Mouse (Mus musculus) right cerebral cortex, adult 18-20 months (tissue): Measurements from ENCODE around the gene Ly6g6c.
"Not testable (repeated sequence)": the region's sequence is repeated elsewhere in the genome, so short reads cannot be mapped to it uniquely, and the experiment has no call there.

Experiments
- DNase-seq: peaks from one replicate; pipeline ENCODE4 v3.0.0; 2022; ENCODE audit warnings: mixed read lengths

Ly6g6c gene

GRCm38 (mm10) chr17:35031880-35032279 is 33.3 kb upstream of the Ly6g6c start:
- no peak for DNase-seq

DNA sequence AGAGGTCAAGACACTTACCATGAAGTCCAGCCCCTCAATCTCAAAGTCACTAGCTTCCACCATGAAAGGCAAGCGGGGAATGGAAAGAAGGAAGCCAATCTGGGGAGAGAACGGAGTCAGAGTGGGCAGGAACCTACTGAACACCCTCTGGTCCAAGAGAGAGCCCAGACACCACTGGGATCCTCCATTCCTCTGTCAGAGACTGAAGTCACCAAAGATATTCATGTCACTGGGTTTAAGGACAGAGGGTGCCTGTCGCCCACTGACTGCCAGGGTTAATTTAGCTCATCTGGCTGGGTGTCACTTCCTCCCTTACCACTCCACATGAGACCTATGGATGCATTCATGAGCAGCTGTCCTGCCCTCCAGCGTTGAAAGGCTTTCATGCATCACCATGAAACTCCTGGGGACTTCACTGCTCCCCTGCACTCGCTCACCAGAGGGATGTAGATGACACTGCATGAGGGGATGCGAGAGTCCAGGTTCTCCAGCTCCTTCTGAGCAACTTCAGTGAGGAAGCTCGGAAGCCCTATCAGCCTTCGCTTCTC is 32.8 kb upstream of the Ly6g6c start:
- DNase-seq = no peak

- DNase-seq = not testable (repeated sequence)
Observed at GRCm38 (mm10) chr17:35033703-35034102, 31.5 kb upstream of the Ly6g6c start.

DNA sequence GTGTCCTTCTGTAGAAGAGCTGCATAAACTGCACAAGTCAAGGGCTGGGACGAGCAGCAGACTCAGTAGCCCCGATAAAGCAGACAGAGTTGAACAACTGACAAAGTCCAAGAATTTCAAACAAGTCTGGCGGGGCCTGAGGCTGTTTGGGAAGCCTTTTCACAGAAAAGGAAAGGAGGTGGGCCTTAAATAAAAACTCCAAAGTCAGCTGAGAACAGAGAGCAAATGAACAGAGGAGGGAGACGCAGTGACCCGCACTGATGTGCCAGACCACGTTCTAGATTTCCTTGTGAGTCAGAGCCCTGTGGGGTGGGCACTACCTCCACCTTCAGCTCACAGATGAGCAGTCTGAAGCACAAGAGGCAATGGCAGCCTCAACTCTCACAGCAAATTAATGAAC is 30.3 kb upstream of the Ly6g6c start:
- DNase-seq = no peak

GRCm38 (mm10) chr17:35039121-35039873 is 25.9 kb upstream of the Ly6g6c start:
- peak; percentile 55 for DNase-seq

DNA sequence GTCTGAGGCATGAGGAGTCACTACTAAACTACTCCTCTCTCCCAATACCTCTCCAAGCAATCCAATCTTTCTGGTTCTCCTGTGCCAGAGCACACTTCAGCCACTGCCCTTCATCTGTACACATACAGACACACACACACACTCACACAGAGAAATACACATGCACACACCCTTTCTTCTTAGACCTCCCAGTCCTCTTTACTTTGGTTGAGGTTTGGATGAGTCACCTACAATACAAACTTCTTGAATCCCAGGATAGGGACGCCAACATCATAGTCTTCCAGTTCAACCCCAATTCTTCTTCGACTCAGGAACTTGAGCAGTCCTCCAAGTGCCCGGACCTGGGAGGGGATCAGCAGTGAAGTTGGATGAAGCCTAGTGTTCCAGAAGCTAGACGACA is 21.4 kb upstream of the Ly6g6c start:
- DNase-seq = no peak

DNA sequence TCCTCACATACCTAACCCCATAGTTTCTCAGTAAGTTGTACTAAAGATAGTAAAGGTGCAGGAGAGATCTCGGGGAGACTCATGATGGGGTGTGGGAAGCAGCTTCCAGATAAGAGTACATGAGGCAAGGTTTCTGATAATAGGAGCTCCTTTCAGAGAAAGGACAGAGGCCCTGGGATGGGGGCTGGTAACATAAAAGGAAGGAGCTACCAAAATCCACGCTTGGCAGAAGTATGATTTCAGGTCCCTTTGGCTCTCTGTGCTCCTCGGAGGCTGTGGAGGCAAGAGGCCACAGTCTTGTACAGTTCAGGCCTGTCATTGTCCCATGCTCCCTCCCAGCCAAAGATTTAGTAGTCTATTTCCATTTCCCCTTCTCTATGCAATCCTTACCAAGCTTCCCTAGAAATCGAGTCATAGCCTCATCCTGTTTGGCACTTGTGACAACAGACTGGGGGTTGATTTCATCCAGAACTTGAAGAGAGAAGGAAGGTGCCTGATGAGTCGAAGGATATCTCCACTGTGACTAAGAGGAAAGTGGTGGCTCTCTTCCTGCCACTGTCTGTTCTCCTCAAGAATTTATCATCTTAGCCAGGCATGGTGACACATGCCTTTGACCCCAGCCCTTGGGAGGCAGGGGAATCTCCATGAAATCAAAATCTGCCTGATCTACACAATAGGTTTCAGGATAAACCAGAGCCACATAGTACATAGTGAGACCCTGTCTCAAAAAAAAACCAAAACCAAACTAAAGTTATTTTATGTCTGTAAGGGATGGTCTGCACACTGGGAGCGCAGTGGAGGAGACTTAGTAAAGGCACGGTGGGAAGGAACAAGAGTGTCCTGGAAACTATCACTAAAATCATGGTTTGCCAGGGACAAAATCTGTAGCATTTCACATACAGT is 20.0 kb upstream of the Ly6g6c start:
- no peak for DNase-seq

DNA sequence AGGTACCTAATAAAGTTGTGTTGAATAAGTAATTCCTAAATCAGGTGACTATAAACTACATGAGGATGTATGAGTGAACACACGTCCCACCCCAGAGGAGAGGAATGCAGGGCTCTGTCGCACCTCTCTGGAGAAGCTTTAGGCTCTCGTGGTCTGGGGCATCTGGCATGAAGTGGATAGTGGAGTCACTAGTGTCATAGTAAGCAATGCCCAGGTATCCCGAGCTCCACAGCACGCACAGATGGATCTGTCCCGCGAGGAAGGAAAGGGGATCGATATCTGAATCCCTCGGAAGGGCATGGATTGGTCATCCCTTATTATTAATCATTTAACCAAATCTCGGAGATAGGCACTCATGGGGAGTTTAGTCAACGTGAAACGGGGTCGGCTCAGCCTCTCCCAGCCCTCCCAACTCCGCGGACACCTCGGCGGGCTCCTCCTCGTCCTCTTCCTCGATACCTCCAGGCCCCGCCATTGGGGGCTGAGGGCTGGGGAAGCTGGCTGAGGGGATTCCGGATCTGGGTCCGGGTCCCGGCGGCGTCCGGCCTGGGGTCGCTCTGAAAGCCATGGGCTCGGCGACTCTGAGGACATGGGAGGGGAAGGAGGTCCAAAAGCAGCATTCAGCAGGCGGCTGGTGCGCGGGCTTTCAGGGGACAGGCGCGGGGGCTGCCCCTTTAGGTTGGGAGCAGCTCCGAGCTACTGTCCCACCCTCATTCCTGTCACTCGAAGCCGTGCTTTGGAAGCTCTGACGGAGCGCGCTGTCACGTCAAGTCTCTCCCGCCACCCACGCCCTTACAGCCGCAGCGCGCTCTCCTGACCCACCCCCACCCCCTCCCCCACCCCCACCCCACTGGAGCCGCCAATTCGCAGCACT is 19.1 kb upstream of the Ly6g6c start:
- no peak for DNase-seq

DNA sequence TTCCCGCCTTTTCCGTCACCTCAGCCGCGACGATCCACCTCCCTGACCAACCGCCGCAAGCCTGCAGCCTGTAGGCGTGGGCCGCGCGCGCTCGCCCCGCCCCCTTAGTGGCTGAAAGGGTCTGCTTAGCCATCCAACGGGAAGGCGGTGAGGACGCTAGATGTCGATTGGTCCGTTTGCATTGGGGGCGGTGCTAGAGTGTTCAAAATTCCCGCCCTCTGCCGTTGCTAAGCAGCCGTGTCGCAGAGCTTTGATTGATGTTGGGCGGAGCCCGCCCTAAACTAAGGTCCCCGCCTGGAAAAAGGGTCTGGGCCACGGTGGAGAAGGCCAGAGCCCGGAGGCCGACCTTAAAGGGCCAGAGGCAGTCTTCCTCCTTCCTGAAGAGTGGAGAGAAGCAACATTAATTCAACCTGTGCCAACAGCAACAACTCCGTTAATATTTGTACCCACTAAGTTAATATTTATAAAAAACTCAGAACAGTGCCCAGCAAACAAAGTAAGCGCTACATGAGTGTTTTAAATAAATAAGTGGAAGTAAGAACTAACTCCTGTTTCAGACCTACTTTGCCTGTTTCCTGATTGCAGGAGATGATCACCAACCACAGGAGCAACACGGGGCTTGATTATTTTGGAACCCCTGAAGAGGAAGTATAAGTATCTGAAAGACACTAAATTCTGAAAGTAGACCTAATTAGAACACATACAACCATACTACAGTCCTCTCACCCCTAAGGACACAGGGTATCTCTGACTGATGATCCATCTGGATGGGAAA is 18.3 kb upstream of the Ly6g6c start, which contains the start of gene Msh5:
Msh5 (minus strand) TSS at position 65 of the 775 bp plus-strand sequence.
- peak; percentile 91 for DNase-seq

GRCm38 (mm10) chr17:35047688-35048087 is 17.5 kb upstream of the Ly6g6c start:
- no peak for DNase-seq

- DNase-seq = no peak
Observed at GRCm38 (mm10) chr17:35048149-35048931, 16.8 kb upstream of the Ly6g6c start.

DNA sequence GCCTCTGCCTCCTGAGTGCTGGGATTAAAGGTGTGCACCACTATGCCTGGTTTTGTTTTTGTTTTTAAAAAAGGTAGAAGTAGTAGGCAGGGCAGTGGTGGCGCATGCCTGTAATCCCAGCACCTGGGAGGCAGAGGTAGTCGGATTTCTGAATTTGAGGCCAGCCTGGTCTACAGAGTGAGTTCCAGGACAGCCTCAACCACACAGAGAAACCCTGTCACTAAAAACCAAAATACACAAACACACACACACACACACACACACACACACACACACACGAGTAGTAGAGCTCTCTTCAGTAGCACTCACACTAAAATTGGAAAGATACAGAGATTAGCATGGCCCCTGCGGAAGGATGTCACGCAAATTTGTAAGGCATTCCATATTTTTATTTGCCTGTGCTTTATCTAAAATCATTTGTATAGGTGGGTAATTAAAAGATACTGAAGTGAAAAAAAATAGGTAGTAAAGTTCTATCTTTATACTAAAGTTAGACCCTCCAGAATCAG is 16.2 kb upstream of the Ly6g6c start:
- DNase-seq = no peak

GRCm38 (mm10) chr17:35049561-35050016 is 15.6 kb upstream of the Ly6g6c start, which contains the start of gene Clic1:
Clic1 (plus strand) TSS chr17:35049966.
- no peak for DNase-seq

DNA sequence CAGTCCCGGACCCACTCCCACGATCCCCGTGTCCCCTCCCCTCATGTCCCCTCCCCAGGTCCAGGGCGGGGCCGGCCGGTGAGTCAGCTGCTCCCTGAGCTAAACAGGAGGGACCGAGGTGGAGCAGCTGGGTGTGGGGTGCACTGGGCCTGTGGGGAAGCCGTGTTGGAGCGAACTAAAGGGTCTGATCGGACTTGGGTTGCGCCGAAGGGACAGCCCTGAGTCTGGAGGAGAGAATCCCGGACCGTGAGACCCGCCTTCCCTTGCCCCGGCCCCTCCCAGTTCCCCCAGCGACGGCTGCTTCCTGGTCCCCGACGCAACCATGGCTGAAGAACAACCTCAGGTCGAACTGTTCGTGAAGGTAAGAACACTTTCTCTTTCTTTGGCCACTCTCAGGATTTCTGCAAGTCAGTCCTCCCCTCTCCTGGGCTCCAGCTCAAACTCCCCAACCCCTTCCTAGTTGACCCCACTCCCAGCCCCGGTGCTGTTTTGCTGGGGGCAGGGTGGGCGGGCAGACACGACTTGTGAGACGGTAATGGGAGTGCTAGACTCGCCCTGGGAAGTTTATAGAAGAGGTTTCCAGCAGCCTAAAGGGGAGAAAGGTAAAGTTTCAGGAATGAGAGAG is 14.9 kb upstream of the Ly6g6c start:
- DNase-seq = no peak

- DNase-seq = no peak
Observed at GRCm38 (mm10) chr17:35051156-35052086, 13.8 kb upstream of the Ly6g6c start.

DNA sequence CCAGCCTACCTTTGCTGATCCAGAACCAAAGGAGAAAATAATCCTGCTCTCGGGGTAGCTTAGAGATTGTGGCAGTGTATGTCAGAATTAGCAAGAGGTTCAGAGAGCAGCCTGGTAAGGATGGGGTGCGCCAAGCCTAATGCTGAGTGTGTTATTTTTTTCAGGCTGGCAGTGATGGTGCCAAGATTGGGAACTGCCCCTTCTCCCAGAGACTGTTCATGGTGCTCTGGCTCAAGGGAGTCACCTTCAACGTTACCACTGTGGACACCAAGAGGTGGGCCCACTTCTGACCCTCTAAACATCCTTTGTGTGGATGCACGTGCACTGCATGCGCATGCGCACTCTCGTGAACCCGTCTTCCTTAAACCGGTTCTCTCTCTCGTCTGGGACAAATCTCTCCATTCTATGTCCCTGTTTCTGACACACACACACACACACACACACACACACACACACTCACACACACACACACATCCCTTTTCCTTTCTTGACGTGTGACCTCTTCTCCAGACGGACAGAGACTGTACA is 12.9 kb upstream of the Ly6g6c start:
- no peak for DNase-seq

GRCm38 (mm10) chr17:35055691-35056495 is 9.3 kb upstream of the Ly6g6c start:
- no peak for DNase-seq

DNA sequence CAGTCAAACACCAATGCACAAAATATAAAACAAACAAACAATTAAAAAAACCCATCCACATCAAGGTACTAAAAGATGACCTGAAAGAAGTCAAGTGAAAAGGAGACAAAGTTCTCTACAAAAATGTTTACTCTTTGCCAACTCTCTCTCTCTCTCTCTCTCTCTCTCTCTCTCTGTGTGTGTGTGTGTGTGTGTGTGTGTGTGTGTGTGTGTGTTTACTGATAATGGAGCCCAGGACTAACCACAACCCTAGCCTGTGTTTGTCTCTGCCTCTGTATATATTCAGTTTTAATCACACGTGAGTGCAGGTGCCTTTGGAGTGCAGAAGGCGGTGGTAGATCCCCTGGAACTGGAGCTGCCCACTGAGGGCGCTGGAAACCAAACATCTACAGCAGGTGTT is 8.1 kb upstream of the Ly6g6c start:
- no peak for DNase-seq
